10 mouse cellular contexts compared by ENCODE assay signal in genomic region chr1:139423931-139424330, GRCm38 (mm10). TPM values are rescaled to one million over a fixed set of nuclear protein-coding genes. Genes with fewer than 3 reads are reported as not detected.
DNase-seq lines count a peak whose midpoint lies in the region; ATAC-seq and TF ChIP-seq lines count a peak whose summit lies in the region.
"Had no signal": no experiment of that assay in that cellular context is flagged by ENCODE, and none has a peak within 500 bp of the region (broad histone marks: within the 10 kb centered on the region; RNA-seq: fewer than 3 reads in every experiment).

No protein-coding gene starts in this region.

- no peak for DNase-seq in layer of hippocampus, adult 2 months (ENCODE audit: low spot score in 2 of 2)
- no peak for DNase-seq in layer of hippocampus, postnatal 25 days (ENCODE audit: extremely low spot score in 1 of 2, low spot score in 1 of 2)
- DNase-seq in forebrain, embryonic 10.5 days (ENCODE audit: extremely low spot score, low spot score), result no peak
- DNase-seq in limb, embryonic 14.5 days (ENCODE audit: low spot score), result no peak
- peak; percentile 9 for DNase-seq in retina, postnatal 1 day
- DNase-seq in urinary bladder, postnatal 10 days (ENCODE audit: low spot score), result no peak
- no peak for DNase-seq in urinary bladder, postnatal 25 days (ENCODE audit: low spot score)
- DNase-seq in right cerebral cortex, postnatal 25 days, result no peak

- TF ChIP-seq CTCF in layer of hippocampus, adult 2 months (conservative IDR thresholded peaks at IDR 0.05), result no peak

- H3K27me3 ChIP-seq in forebrain, embryonic 10.5 days (ENCODE audit: poor library complexity, severe bottlenecking), result no peaks in the 10 kb centered on the region
- H3K27me3 ChIP-seq in limb, embryonic 14.5 days (ENCODE audit: control insufficient read depth, insufficient read depth, low read length), result no peaks in the 10 kb centered on the region

- no peaks in the 10 kb centered on the region for H3K9me3 ChIP-seq in forebrain, embryonic 10.5 days
- H3K9me3 ChIP-seq in limb, embryonic 14.5 days (ENCODE audit: control insufficient read depth, low read length), result no peaks in the 10 kb centered on the region

- 75% methylated on average over 10 of the region's 10 CpGs for WGBS in forebrain, embryonic 10.5 days
- WGBS in limb, embryonic 14.5 days, result 67% methylated on average over 10 of the region's 10 CpGs

- H3K27ac ChIP-seq in layer of hippocampus, adult 2 months, result 0 out of 2 replicates have a peak overlapping the region, but pooled peaks have one; percentile 95
- H3K27ac ChIP-seq in forebrain, embryonic 10.5 days, result no peak overlapping the region
- H3K27ac ChIP-seq in limb, embryonic 14.5 days (replicated peaks; ENCODE audit: low read depth, low read length), result no peak overlapping the region

- H3K4me1 ChIP-seq in forebrain, embryonic 10.5 days, result peaks cover 46% of the 10 kb centered on the region
- peaks cover 26% of the 10 kb centered on the region for H3K4me1 ChIP-seq in limb, embryonic 14.5 days (ENCODE audit: control insufficient read depth, insufficient read depth, low read length)

- peak overlapping the region; percentile 31; the same call in 1 of the 2 replicates for H3K9ac ChIP-seq in limb, embryonic 14.5 days (ENCODE audit: low read depth, low read length, severe bottlenecking)

- H3K4me3 ChIP-seq in layer of hippocampus, adult 2 months, result peak overlapping the region; percentile 91
- peak overlapping the region; percentile 92 for H3K4me3 ChIP-seq in forebrain, embryonic 10.5 days
- peak overlapping the region; percentile 87 for H3K4me3 ChIP-seq in limb, embryonic 14.5 days (replicated peaks; ENCODE audit: low read length)

- TF ChIP-seq POLR2A in limb, embryonic 14.5 days (IDR thresholded peaks at IDR 0.05; ENCODE audit: borderline replicate concordance, extremely low read depth, insufficient read depth, insufficient read length), result no peak

- peak overlapping the region; percentile 70 for H3K4me2 ChIP-seq in limb, embryonic 14.5 days (replicated peaks; ENCODE audit: low read depth, low read length, severe bottlenecking)

- ATAC-seq in limb, embryonic 14.5 days (ENCODE audit: low FRiP score, low read depth), result no peak
- ATAC-seq: activated CD4-positive, CD25-positive, alpha-beta regulatory T cell, adult 4 months had no signal

- H3K36me3 ChIP-seq in forebrain, embryonic 10.5 days (replicated peaks), result peaks cover 27% of the 10 kb centered on the region
- peaks cover 5% of the 10 kb centered on the region; the same call in 1 of the 2 replicates for H3K36me3 ChIP-seq in limb, embryonic 14.5 days (ENCODE audit: control insufficient read depth, insufficient read depth, low read length)

RNA-seq across cellular contexts. Expression of gene Zbtb41, which starts 1.8 kb away (rescaled TPM):
- total RNA-seq in layer of hippocampus, adult 2 months (2021), result 10 to 100 TPM; 28.3 to 30.9 TPM
- 10 to 100 TPM; 29.2 to 30.5 TPM for total RNA-seq in layer of hippocampus, postnatal 25 days (2021)
- polyA plus RNA-seq in forebrain, embryonic 10.5 days (2016; fragmentation: Nextera tagmentation; extraction: Ambion mirVana), result 10.6 and 12.0 TPM in 2 replicates
- 7.0 and 7.8 TPM in 2 replicates for polyA plus RNA-seq in limb, embryonic 14.5 days (2012; rRNA removed)
- 12.8 and 15.1 TPM in 2 replicates for polyA plus RNA-seq in limb, embryonic 14.5 days (2014; fragmentation: Nextera tagmentation; extraction: Ambion mirVana)

RNA-seq across cellular contexts. Expression of gene Aspm, which starts 30.6 kb away (rescaled TPM):
- total RNA-seq in layer of hippocampus, adult 2 months (2021), result under 1 TPM; 0.64 to 0.88 TPM
- under 1 TPM; 0.70 to 0.71 TPM for total RNA-seq in layer of hippocampus, postnatal 25 days (2021)
- polyA plus RNA-seq in forebrain, embryonic 10.5 days (2016; fragmentation: Nextera tagmentation; extraction: Ambion mirVana), result 22.8 and 24.7 TPM in 2 replicates
- polyA plus RNA-seq in limb, embryonic 14.5 days (2012; rRNA removed), result 8.0 and 10.9 TPM in 2 replicates
- polyA plus RNA-seq in limb, embryonic 14.5 days (2014; fragmentation: Nextera tagmentation; extraction: Ambion mirVana), result 16.3 and 18.2 TPM in 2 replicates

RNA-seq across cellular contexts. Expression of gene Crb1, which starts 47.0 kb away (rescaled TPM):
- total RNA-seq in layer of hippocampus, adult 2 months (2021), result under 1 TPM; 0.32 to 0.82 TPM
- under 1 TPM; 0.57 to 0.61 TPM for total RNA-seq in layer of hippocampus, postnatal 25 days (2021)
- 0.73 and 1.0 TPM in 2 replicates for polyA plus RNA-seq in forebrain, embryonic 10.5 days (2016; fragmentation: Nextera tagmentation; extraction: Ambion mirVana)
- polyA plus RNA-seq in limb, embryonic 14.5 days (2012; rRNA removed), result 0.04 and 0.05 TPM in 2 replicates
- polyA plus RNA-seq in limb, embryonic 14.5 days (2014; fragmentation: Nextera tagmentation; extraction: Ambion mirVana), result not detected in 2 replicates
- total RNA-seq: gastrocnemius, postnatal 4 days had no signal
- polyA plus RNA-seq: activated CD4-positive, CD25-positive, alpha-beta regulatory T cell, adult 4 months had no signal
